Mouse (Mus musculus): Measurements from ENCODE around the gene Srpk2. TPM values are rescaled to one million over a fixed set of nuclear protein-coding genes. Genes with fewer than 3 reads are reported as not detected.
"Not testable (repeated sequence)": the region's sequence is repeated elsewhere in the genome, so short reads cannot be mapped to it uniquely, and the experiment has no call there.

The Srpk2 gene
- polyA plus RNA-seq, 1 experiment from 2014 or later, result 99.9 TPM

DNA sequence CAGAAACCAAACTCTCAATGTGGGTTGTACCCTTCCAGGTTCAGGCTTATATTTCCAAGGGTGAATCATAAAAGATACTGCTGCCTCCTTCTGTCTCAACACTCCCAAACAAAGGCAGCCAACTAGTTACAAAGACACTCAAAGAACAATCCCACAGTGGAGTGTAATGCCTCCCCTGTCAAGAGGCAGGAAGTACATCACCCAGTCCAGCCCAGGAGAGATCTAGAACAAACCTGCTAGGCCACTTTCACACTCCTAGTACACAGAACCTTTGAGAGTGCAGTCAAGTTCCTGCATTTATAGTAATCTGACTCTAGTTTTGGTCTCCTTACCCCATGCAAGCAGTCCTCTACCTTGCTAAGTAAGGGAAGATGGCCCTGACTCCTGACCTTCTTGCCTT is 18.5 kb downstream of the Srpk2 start:
- H3K4me2 ChIP-seq (replicated peaks), result no peak overlapping the region
- H3K36me3 ChIP-seq, result no peaks in the 10 kb centered on the region

DNA sequence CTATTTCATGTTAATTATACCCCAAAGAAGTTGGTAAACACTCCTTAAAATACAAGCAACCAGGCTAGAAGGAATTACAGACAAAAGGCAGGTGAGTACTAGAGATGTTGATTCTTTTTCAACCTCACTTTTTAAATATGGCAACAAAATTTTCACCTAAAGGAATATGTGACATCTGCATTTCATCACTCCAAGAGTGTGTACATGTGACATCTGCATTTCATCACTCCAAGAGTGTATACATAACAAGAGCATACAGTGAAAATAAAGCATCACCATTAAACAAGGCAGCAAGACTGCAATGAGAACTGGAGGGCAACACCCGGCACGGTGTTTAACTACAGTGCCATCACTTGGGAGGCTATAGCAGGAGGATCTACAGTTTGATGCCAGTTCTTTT is 23.2 kb downstream of the Srpk2 start:
- no peaks in the 10 kb centered on the region for H3K4me1 ChIP-seq
- WGBS, result 94% methylated on average over 2 of the region's 2 CpGs
- no peaks in the 10 kb centered on the region for H3K27me3 ChIP-seq
- no peak for ATAC-seq (replicated peaks)
- no peak overlapping the region for H3K9ac ChIP-seq (replicated peaks)
- H3K27ac ChIP-seq (replicated peaks), result no peak overlapping the region
- no peaks in the 10 kb centered on the region for H3K9me3 ChIP-seq
- no peaks in the 10 kb centered on the region for H3K36me3 ChIP-seq
- H3K4me3 ChIP-seq, result no peak overlapping the region
- H3K4me2 ChIP-seq (replicated peaks), result no peak overlapping the region

More for the DNA sequence above, 18.5 kb downstream of the Srpk2 start:
- Histone ChIP-seq H3K4me1 (no peaks in the 10 kb centered on the region), H3K27ac (replicated peaks) (no peak overlapping the region), H3K27me3 (no peaks in the 10 kb centered on the region), H3K4me3 (no peak overlapping the region), H3K9me3 (no peaks in the 10 kb centered on the region), H3K9ac (replicated peaks) (no peak overlapping the region)
- no peak for ATAC-seq (replicated peaks)

DNA sequence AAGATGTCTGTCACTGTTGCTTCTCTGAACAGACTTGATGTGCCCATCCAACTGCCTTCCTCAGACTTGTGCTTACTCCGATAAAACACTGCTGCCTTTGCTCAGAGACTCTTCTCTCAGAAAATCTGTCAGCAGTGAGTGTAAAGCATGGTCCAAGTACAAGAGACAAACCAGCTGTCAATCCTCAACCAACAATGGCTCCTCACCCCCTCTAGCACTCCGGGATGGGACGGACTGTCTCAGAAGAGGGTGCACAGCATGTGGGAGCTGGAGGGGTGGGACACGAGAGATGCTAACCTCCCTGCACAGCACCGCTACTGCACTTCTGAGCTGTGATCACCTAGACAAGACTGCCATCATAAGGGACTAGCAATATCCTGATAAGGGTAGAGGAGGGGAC is 26.4 kb downstream of the Srpk2 start:
- no peak overlapping the region for H3K27ac ChIP-seq (replicated peaks)
- no peaks in the 10 kb centered on the region for H3K4me1 ChIP-seq
- H3K36me3 ChIP-seq, result no peaks in the 10 kb centered on the region
- 69% methylated on average over 5 of the region's 5 CpGs for WGBS
- H3K27me3 ChIP-seq, result no peaks in the 10 kb centered on the region
- no peak overlapping the region for H3K4me2 ChIP-seq (replicated peaks)
- no peak for ATAC-seq (replicated peaks)
- H3K9me3 ChIP-seq, result no peaks in the 10 kb centered on the region
- no peak overlapping the region for H3K9ac ChIP-seq (replicated peaks)
- no peak overlapping the region for H3K4me3 ChIP-seq

DNA sequence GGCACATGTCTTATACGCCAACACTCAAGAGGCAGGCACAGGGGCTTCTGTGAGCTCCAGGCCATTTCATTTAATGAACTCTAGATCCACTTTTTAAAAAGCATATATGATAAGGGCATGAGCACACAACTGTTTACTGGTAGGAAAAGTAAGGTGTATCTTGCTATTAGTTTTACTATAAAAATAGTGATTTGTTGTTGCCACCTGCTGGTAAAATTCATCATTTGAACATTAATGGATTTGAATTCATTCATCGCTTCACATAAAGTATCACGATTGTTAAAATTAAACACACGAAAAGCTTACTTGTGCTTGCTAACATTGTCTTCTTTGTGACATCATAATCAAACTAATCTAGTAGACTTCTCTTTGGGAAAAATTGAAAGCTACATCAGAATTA is 27.8 kb downstream of the Srpk2 start:
- ATAC-seq (replicated peaks), result no peak
- Histone ChIP-seq H3K9ac (replicated peaks) (no peak overlapping the region), H3K27ac (replicated peaks) (no peak overlapping the region), H3K27me3 (no peaks in the 10 kb centered on the region), H3K4me3 (no peak overlapping the region), H3K4me2 (replicated peaks) (no peak overlapping the region), H3K4me1 (no peaks in the 10 kb centered on the region), H3K9me3 (no peaks in the 10 kb centered on the region), H3K36me3 (no peaks in the 10 kb centered on the region)
- WGBS, result 89% methylated on average over 4 of the region's 4 CpGs

DNA sequence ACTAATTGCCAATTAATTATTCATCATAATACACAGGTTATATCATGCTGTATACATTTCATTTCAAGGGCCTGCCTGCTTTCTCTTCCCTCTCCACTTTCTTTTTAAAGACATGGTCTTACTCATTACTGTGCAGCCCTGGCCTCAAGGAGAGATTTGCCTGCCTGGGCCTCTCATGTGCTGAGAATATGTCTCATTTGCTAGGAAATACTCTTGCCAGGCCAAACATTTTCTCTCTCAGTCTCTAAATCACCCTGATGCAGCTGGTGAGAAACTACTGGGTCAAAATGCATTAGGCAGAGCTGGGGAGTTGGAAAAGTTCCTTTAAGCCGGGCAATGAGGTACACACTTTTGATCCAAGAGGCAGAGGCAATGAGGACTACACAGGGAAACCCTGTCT is 29.4 kb downstream of the Srpk2 start:
- Histone ChIP-seq H3K27ac (replicated peaks) (no peak overlapping the region), H3K9me3 (no peaks in the 10 kb centered on the region), H3K36me3 (no peaks in the 10 kb centered on the region), H3K27me3 (no peaks in the 10 kb centered on the region), H3K4me1 (no peaks in the 10 kb centered on the region), H3K4me2 (replicated peaks) (no peak overlapping the region), H3K9ac (replicated peaks) (no peak overlapping the region), H3K4me3 (no peak overlapping the region)
- WGBS, result 69% methylated on average over 1 of the region's 1 CpGs
- no peak for ATAC-seq (replicated peaks)

DNA sequence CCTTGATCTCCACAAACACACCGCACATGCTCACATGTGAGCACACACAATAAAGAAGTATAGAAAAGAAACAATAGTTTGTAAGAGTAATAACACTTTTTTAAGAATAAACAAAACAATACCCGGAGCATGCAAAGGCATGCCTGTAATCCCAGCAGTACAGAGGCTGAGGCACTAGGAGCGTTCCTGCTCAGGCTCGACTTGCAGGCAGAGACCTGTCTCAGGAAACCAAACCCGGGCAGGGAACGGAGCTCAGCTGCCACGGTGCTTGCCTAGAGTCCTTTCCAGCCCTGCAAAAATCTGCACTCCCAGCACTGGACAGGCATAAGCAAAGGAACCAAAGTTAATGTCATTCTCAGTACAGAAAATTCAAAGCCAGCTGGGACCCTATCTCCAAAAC is 32.1 kb downstream of the Srpk2 start:
- Histone ChIP-seq H3K9me3 (no peaks in the 10 kb centered on the region), H3K27me3 (no peaks in the 10 kb centered on the region), H3K27ac (replicated peaks) (no peak overlapping the region), H3K4me2 (replicated peaks) (no peak overlapping the region), H3K36me3 (no peaks in the 10 kb centered on the region), H3K4me3 (no peak overlapping the region), H3K9ac (replicated peaks) (no peak overlapping the region), H3K4me1 (no peaks in the 10 kb centered on the region)
- WGBS, result 85% methylated on average over 7 of the region's 7 CpGs
- ATAC-seq (replicated peaks), result no peak

DNA sequence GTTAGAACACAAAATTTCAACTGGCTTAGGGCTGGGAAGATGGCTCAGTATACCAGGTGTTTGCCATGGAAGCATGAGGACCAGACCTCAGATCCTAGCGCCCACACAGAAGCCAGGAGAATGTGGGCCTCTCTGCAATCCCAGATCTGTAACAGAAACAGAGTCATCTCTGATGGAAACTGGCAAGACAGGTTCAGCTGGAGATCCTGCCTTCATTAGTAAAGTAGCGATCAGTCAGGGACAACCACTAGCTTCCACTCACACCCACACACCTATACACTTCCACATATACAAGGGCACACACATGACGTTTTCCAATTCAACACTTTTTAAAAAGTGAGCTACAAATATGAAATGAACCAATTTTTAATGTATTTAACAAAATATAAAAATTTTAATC is 32.6 kb downstream of the Srpk2 start:
- 93% methylated on average over 3 of the region's 3 CpGs for WGBS
- Histone ChIP-seq H3K4me3 (no peak overlapping the region), H3K4me2 (replicated peaks) (no peak overlapping the region)

DNA sequence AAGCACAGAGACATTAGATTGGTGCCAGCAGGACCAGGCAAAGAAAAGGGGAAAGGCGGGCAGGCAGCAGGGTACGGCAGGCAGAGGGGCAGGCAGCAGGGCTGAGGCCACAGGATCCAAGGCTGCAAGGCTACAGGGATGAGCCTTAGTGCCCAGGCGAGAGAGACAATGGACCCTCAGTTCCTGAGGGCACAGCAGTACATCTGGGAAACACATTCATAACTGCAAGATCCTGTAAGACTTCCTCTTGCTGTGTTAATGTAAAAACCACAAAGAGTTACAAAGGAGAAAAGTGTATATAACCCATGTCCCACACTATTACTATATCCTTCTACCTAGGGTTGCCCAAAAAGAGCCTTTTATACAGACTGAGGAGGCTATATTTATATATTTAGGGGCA is 33.9 kb downstream of the Srpk2 start:
- H3K4me2 ChIP-seq (replicated peaks), result no peak overlapping the region
- H3K9ac ChIP-seq (replicated peaks), result no peak overlapping the region
- no peaks in the 10 kb centered on the region for H3K9me3 ChIP-seq
- H3K36me3 ChIP-seq, result no peaks in the 10 kb centered on the region
- H3K4me3 ChIP-seq, result no peak overlapping the region
- no peak for ATAC-seq (replicated peaks)
- no peaks in the 10 kb centered on the region for H3K27me3 ChIP-seq
- no peak overlapping the region for H3K27ac ChIP-seq (replicated peaks)
- WGBS, result 82% methylated on average over 3 of the region's 3 CpGs
- H3K4me1 ChIP-seq, result no peaks in the 10 kb centered on the region

More for the DNA sequence above, 32.6 kb downstream of the Srpk2 start:
- Histone ChIP-seq H3K9me3 (no peaks in the 10 kb centered on the region), H3K27ac (replicated peaks) (no peak overlapping the region), H3K4me1 (no peaks in the 10 kb centered on the region), H3K36me3 (no peaks in the 10 kb centered on the region), H3K9ac (replicated peaks) (no peak overlapping the region), H3K27me3 (no peaks in the 10 kb centered on the region)
- no peak for ATAC-seq (replicated peaks)

DNA sequence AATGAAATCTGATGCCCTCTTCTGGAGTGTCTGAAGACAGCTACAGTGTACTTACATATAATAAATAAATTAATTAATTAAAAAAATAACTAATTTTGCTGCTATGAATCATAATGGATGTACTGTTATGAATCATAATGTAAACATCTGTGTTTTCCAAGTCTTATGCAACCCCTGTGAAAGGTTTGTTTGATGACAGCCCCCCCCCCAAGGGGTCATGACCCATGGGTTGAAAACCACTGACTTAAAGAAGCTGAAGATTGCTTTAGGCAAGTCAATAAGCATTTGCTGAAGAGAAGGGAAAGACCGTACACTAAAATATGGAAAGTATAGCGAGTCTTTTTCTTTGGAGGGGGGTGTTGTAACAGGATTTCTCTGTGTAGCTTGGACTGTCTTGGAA is 35.2 kb downstream of the Srpk2 start:
- Histone ChIP-seq H3K4me2 (replicated peaks) (no peak overlapping the region), H3K9ac (replicated peaks) (no peak overlapping the region), H3K4me1 (no peaks in the 10 kb centered on the region), H3K27ac (replicated peaks) (no peak overlapping the region), H3K4me3 (no peak overlapping the region), H3K27me3 (no peaks in the 10 kb centered on the region), H3K9me3 (no peaks in the 10 kb centered on the region), H3K36me3 (no peaks in the 10 kb centered on the region)
- WGBS, result 99% methylated on average over 2 of the region's 2 CpGs
- ATAC-seq (replicated peaks), result no peak

DNA sequence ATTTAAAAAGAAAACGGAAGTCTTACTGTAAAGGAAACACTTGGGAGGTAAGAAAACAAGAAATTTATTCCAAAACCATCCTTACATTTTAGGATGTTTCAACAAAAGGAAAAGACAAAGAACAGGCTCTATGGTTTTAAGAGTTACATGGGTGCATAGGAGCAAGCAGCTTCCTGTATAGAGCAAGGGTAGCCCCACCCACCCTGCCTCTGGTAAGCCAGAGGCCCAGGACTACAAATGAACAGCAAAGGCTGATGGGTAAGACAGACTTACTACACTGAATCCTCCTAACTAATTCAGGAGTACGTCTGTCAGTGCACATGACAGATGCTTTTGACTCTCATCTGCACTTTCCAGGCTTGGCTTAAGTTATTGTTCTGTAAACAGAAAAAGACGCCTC is 38.7 kb downstream of the Srpk2 start:
- H3K36me3 ChIP-seq, result no peaks in the 10 kb centered on the region
- H3K4me2 ChIP-seq (replicated peaks), result no peak overlapping the region
- H3K4me3 ChIP-seq, result no peak overlapping the region
- WGBS, result 70% methylated on average over 3 of the region's 3 CpGs
- H3K27ac ChIP-seq (replicated peaks), result no peak overlapping the region
- H3K9me3 ChIP-seq, result no peaks in the 10 kb centered on the region
- H3K4me1 ChIP-seq, result no peaks in the 10 kb centered on the region
- no peak overlapping the region for H3K9ac ChIP-seq (replicated peaks)
- no peak for ATAC-seq (replicated peaks)
- no peaks in the 10 kb centered on the region for H3K27me3 ChIP-seq

DNA sequence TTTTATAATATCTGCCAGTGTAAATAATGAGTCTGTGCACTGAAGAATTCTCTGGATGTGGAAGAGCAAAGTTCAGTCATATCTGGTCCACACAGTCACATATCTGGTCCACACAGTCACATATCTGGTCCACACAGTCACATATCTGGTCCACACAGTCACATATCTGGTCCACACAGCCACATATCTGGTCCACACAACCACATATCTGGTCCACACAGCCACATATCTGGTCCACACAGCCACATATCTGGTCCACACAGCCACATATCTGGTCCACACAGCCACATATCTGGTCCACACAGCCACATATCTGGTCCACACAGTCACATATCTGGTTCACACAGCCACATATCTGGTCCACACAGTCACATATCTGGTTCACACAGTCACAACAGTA is 45.2 kb downstream of the Srpk2 start:
- ATAC-seq (replicated peaks); H3K27ac ChIP-seq (replicated peaks); H3K36me3 ChIP-seq; H3K4me3 ChIP-seq; H3K27me3 ChIP-seq; H3K9ac ChIP-seq (replicated peaks); H3K9me3 ChIP-seq; H3K4me1 ChIP-seq; H3K4me2 ChIP-seq (replicated peaks): not testable (repeated sequence)

DNA sequence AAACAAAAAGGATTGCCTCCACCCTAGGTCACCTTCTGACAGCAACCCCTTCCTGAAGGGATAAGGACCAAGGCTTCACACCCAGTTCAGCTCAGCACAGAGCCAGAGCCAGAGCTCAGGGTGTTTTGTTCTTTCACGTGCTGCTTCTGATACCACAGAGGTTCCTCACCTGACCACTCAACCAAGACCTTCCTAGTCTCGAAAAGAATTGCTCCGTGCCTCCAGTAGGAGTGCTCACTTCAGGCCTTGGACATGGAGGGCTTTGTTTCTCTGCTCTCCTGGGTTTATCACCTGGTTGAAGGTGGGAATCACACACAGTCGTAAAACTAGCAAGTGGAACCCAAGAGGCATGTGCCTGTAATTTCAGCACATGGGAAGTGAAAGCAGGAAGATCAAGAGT is 46.4 kb downstream of the Srpk2 start:
- no peaks in the 10 kb centered on the region for H3K36me3 ChIP-seq
- H3K27me3 ChIP-seq, result no peaks in the 10 kb centered on the region
- no peak overlapping the region for H3K27ac ChIP-seq (replicated peaks)
- ATAC-seq (replicated peaks), result no peak
- no peaks in the 10 kb centered on the region for H3K9me3 ChIP-seq
- WGBS, result 90% methylated on average over 4 of the region's 4 CpGs
- no peak overlapping the region for H3K4me2 ChIP-seq (replicated peaks)
- no peak overlapping the region for H3K9ac ChIP-seq (replicated peaks)
- H3K4me1 ChIP-seq, result no peaks in the 10 kb centered on the region
- no peak overlapping the region for H3K4me3 ChIP-seq

DNA sequence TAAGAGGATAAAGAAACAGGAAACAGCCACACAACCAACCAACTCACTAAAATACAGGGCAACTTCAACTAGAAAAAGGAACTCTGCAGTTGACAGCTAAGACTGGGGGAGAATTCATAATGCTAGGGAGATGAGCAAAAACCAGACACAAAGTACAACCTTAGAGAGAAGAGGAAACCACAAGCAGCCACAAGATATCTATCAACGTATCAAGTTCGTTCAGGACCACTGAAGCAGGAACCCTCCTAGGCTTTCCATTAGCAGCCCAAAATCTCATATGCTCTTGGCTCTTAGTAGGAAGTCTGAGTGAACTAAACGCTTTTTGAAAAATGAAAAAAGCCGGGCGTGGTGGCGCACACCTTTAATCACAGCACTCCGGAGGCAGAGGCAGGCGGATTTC is 47.1 kb downstream of the Srpk2 start:
- no peak overlapping the region for H3K4me2 ChIP-seq (replicated peaks)
- no peak overlapping the region for H3K27ac ChIP-seq (replicated peaks)
- H3K9me3 ChIP-seq, result no peaks in the 10 kb centered on the region
- ATAC-seq (replicated peaks), result no peak
- 95% methylated on average over 8 of the region's 8 CpGs for WGBS
- H3K27me3 ChIP-seq, result no peaks in the 10 kb centered on the region
- H3K36me3 ChIP-seq, result no peaks in the 10 kb centered on the region
- H3K4me1 ChIP-seq, result no peaks in the 10 kb centered on the region
- H3K9ac ChIP-seq (replicated peaks), result no peak overlapping the region
- H3K4me3 ChIP-seq, result no peak overlapping the region

DNA sequence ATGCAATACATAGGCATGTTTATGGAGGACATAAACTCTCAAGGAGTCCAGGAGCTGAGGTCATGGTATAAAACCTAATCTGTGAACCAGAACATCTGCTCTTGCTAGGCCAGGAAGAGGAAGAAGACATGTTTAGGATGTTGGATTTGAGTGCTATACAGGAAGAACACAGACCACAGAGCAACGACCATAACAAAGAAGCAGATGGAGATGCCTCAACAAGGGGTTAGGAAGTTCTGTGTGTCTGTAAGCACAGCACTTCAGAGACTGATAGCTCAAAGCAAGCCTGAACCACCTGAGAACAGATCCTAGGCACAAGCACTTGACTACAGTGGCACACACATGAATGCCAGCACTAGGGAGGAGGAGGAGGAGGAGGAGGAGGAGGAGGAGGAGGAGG is 52.9 kb downstream of the Srpk2 start:
- H3K4me3 ChIP-seq, result no peak overlapping the region
- 86% methylated on average over 1 of the region's 1 CpGs for WGBS
- no peak overlapping the region for H3K4me2 ChIP-seq (replicated peaks)
- no peak overlapping the region for H3K9ac ChIP-seq (replicated peaks)
- no peaks in the 10 kb centered on the region for H3K36me3 ChIP-seq
- no peaks in the 10 kb centered on the region for H3K4me1 ChIP-seq
- no peak for ATAC-seq (replicated peaks)
- no peaks in the 10 kb centered on the region for H3K27me3 ChIP-seq
- no peaks in the 10 kb centered on the region for H3K9me3 ChIP-seq
- H3K27ac ChIP-seq (replicated peaks), result no peak overlapping the region

All from forebrain, embryonic 15.5 days (tissue).